Mouse (Mus musculus) cerebellum, postnatal 10 days (tissue): Measurements from ENCODE around the gene Zcwpw1.
"Not testable (repeated sequence)": the region's sequence is repeated elsewhere in the genome, so short reads cannot be mapped to it uniquely, and the experiment has no call there.

Source experiments
- DNase-seq, 2 experiments: peaks; one replicate each; pipeline ENCODE4 v3.0.0; 2021; ENCODE audit warnings: mixed read lengths in 2 of 2

The Zcwpw1 gene

GRCm38 (mm10) chr5:137787151-137787928 is at the start of gene Zcwpw1, which contains the start of gene Mepce:
TSS of gene Zcwpw1 (plus strand) at chr5:137787798.
TSS of gene Mepce (minus strand) at chr5:137787655.
- peak; percentile 98 for DNase-seq

- peak; percentile 37 to 43 for DNase-seq
Observed at GRCm38 (mm10) chr5:137738516-137738915, 49.1 kb upstream of the Zcwpw1 start.

- no peak for DNase-seq
Observed at GRCm38 (mm10) chr5:137739471-137739870, 48.1 kb upstream of the Zcwpw1 start.

- peak; percentile 33 to 47 for DNase-seq
Observed at GRCm38 (mm10) chr5:137740506-137740905, 47.1 kb upstream of the Zcwpw1 start.

GRCm38 (mm10) chr5:137741023-137741931 is 46.3 kb upstream of the Zcwpw1 start, which contains the start of gene Nyap1:
TSS of gene Nyap1 (minus strand) at chr5:137741607.
- peak; percentile 91 to 94 for DNase-seq

GRCm38 (mm10) chr5:137742048-137742447 is 45.5 kb upstream of the Zcwpw1 start:
- no peak for DNase-seq

- DNase-seq, result no peak
Observed at GRCm38 (mm10) chr5:137742836-137743235, 44.8 kb upstream of the Zcwpw1 start.

- DNase-seq, result peak in 1 of 2 experiments; percentile 37
Observed at GRCm38 (mm10) chr5:137744197-137744596, 43.4 kb upstream of the Zcwpw1 start.

- peak; percentile 94 to 96 for DNase-seq
Observed at GRCm38 (mm10) chr5:137745214-137746171, 42.1 kb upstream of the Zcwpw1 start, which contains the start of gene Tsc22d4. TSS of gene Tsc22d4 (plus strand) at chr5:137745730.

GRCm38 (mm10) chr5:137746282-137746850 is 41.2 kb upstream of the Zcwpw1 start:
- DNase-seq, result peak; percentile 69 to 76

GRCm38 (mm10) chr5:137746851-137747325 is 40.7 kb upstream of the Zcwpw1 start:
- DNase-seq, result peak; percentile 59 to 62

- DNase-seq, result peak; percentile 71 to 81
Observed at GRCm38 (mm10) chr5:137747326-137747961, 40.2 kb upstream of the Zcwpw1 start.

GRCm38 (mm10) chr5:137748130-137748770 is 39.3 kb upstream of the Zcwpw1 start:
- DNase-seq, result no peak

GRCm38 (mm10) chr5:137749196-137749836 is 38.3 kb upstream of the Zcwpw1 start:
- DNase-seq, result no peak

- DNase-seq, result not testable (repeated sequence)
Observed at GRCm38 (mm10) chr5:137750212-137750611, 37.4 kb upstream of the Zcwpw1 start.

- DNase-seq, result no peak
Observed at GRCm38 (mm10) chr5:137751221-137751887, 36.2 kb upstream of the Zcwpw1 start.

GRCm38 (mm10) chr5:137751988-137752387 is 35.6 kb upstream of the Zcwpw1 start:
- no peak for DNase-seq

- DNase-seq, result no peak
Observed at GRCm38 (mm10) chr5:137753111-137753832, 34.3 kb upstream of the Zcwpw1 start.

GRCm38 (mm10) chr5:137755425-137755824 is 32.2 kb upstream of the Zcwpw1 start:
- DNase-seq, result no peak
